Mouse (Mus musculus) frontal cortex, postnatal 36 days (tissue): Measurements from ENCODE around the gene P2ry2.

Source experiments
- DNase-seq, 2 experiments: peaks; one replicate each; pipeline ENCODE4 v3.0.0; 2022; ENCODE audit warnings: low spot score in 2 of 2

Gene P2ry2

DNA sequence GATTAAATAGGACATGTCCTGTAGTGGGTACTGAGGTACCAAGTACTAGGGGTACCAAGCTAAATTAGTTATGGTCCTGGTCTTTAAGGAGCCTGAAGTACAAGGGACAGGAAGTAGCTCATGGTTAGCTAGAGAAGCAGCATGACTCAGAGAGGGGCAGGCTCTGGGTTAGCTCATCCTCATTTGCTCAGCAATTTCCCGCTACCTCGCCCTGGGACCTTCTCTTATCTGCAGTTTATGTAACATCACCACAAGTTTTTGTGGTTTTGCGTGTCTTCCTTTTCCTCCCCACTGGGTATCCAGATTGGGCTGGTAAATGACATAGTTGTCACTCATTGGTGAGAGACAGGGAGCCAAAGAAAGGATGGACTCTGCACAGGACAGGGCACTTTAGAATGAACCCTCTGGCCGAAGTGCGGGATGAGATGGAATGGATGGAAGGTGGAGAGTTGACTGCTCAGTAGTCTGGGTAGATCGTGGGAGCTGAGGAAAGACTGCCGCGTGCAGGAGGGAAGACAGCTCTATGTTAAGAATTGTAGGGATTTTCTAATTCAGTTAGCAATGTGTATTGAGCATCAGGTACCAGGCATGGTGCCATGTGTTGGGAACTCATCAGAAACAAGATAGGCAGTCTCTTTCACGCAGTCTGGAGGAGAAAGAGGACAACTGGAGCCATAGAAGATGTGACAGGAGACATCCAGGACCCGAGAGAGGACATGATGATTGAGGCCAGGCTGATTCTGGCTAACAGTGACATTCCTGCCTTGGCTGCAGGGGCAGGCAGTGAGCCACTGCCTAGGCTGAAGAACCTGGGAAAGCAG lies 15.2 kb upstream of the P2ry2 start:
- DNase-seq: no peak

- no peak for DNase-seq
These were observed 14.2 kb upstream of the P2ry2 start for GRCm38 (mm10) chr7:101026836-101027235.

DNA sequence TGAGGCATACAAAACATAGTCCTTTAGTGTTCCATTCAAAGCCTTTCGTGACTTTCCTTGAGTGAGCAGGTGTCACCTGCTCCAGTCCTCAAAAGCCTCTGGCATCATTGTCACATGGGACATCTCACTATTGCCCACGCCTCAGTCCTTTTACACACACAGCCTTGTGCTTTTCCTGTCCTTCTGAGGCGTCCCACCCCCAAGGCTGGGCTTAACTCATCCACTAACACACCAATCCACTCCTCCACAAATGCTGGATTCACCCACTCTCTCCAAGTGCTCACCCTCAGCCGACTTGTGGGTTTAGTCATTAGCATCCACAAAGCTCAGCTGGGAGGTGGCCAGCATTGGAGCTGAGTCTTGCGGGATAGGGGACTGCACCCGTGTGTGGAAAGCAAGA lies 4.8 kb upstream of the P2ry2 start:
- peak; percentile 28 to 35 for DNase-seq

- peak in 1 of 2 experiments; percentile 18 for DNase-seq
These were observed 4.4 kb upstream of the P2ry2 start for GRCm38 (mm10) chr7:101017021-101017461.

GRCm38 (mm10) chr7:101014985-101015384 lies 2.3 kb upstream of the P2ry2 start:
- DNase-seq: no peak

DNA sequence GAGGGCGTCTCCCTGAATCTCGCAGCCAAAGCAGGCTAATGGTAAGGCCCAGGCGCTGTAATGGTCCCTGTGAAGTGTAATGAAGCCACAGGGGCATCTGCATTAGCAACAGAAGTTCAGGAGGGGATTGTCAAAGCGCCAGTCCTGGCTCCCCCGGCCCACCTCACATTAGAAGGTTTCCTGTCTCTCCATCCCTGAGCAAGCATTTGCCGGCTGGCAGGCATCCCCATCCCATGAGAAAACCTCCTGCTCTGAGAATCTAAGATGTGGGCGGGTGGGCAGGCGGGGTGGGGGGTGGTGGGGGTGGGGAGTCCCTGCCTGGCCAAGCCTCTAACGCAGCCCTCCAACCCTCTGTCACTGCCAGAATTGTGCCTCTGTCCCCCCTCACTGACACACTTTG lies 1.4 kb upstream of the P2ry2 start:
- no peak for DNase-seq

GRCm38 (mm10) chr7:101011681-101012367 lies 842 bp downstream of the P2ry2 start:
- DNase-seq: peak; percentile 24 to 29

GRCm38 (mm10) chr7:101010741-101011140 lies 1.9 kb downstream of the P2ry2 start:
- no peak for DNase-seq

- DNase-seq: no peak
These were observed 6.5 kb downstream of the P2ry2 start for GRCm38 (mm10) chr7:101006201-101006600.

DNA sequence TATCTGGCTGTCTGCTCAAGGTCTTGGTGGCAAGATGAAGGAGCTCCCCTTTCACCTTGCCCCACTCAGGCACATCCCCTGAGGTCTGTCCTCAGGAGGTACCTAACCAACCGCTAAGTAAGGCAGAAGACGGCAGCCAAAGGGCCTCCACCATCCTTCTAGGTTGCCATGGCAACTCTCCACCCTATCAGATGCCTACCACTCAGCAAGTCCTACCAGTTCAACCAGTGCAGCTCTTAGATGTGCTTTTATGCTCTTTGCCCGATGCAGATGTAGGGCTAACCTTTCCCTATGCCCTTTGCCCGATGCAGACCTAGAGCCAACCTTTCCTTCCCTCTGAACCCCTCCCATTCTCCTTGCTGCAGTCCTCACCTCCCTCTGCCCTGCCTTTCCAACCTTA lies 7.5 kb downstream of the P2ry2 start:
- no peak for DNase-seq

DNA sequence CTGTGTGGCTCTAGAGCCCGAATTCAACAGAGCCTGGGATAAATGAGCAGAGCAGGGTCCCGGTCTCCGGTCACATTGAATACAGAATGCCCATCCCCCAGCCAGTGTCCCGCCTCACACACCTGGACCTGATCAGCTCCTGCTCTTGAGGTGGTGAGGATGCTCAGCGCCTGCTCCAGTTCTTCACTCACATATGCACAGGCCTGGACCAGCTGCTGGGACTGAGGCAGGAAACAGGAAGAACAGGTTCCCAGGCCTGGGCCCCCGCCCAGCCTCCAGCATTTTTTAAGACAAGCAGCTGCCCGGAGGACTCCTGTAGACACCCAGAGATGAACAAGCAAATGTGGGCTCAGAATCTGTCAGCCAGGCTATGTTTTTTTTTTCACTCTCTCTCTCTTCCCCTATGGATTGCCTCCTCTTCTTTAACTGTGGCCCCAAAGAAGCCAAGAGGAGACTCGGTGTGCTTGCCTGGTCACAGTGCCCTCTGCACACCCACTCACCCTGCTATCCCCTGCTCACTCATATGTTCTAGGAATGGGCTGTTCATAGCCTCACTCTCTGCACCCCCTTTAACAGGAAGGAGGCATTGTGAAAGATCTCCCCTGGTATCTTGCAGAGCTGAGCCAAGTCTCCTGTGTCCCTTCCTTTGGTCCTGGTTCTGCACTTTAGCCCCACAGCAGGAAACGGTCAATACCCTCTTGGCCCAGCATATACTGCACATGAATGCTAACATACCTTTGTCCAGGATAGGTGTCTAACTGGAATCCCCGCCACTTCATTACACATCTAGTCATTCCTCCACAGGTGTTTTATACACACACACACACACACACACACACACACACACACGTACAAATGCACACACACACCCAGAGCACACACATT lies 9.0 kb downstream of the P2ry2 start:
- DNase-seq: no peak

GRCm38 (mm10) chr7:101002274-101002673 lies 10.4 kb downstream of the P2ry2 start:
- no peak for DNase-seq

- DNase-seq: no peak
These were observed 13.0 kb downstream of the P2ry2 start for GRCm38 (mm10) chr7:100999623-101000022.

GRCm38 (mm10) chr7:100998578-100998960 lies 14.1 kb downstream of the P2ry2 start:
- DNase-seq: no peak

DNA sequence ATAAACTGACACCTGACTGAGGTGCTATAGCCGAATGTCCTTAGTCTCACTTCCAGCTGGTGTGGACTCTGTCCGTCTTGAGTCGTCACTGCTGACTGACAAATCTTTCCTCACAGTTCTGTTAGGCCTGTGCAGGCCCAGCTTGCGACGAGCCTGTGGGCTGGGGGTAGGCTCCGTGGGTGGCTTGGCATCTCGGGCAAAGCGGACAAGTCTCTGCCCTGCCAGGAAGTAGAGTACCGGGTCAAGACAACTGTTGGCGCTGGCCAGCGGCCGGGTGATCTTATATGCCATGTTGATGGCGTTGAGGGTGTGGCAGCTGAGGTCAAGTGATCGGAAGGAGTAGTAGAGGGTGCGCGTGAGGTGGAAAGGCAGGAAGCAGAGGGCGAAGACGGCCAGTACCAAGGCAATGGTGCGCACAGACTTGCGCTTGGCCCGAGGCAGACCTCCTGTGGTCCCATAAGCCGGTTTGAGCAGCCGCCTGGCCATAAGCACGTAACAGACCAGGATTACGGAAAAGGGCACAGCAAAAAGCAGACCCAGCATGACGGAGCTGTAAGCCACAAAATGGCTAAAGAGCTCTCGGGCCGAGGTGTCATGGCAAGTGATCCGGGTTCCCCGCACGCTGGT lies 14.6 kb downstream of the P2ry2 start:
- no peak for DNase-seq

GRCm38 (mm10) chr7:100997215-100997614 lies 15.5 kb downstream of the P2ry2 start:
- no peak for DNase-seq

GRCm38 (mm10) chr7:100995951-100996350 lies 16.7 kb downstream of the P2ry2 start:
- no peak for DNase-seq

- DNase-seq: no peak
These were observed 17.3 kb downstream of the P2ry2 start for GRCm38 (mm10) chr7:100995260-100995864.

DNA sequence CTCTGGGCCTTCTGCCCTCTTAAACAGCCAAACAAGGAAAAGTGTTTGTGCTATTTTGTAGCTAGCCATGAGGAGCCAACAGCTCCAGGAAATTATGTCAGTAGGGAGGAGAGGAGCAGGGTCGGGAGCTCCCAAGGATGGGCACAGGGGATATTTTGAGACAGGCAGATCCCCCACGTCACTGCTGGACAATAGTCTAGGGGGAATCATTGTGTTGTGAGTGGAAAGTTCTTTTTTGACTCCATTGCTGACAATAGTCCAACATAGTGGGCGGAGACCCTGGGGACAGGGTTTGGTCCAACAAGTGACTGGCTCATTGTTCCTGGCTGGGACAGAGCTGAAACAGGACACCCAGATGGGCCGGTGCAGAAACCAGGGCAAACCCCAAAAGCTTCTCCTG lies 19.5 kb downstream of the P2ry2 start:
- no peak for DNase-seq

GRCm38 (mm10) chr7:100991972-100992371 lies 20.7 kb downstream of the P2ry2 start:
- DNase-seq: no peak

DNA sequence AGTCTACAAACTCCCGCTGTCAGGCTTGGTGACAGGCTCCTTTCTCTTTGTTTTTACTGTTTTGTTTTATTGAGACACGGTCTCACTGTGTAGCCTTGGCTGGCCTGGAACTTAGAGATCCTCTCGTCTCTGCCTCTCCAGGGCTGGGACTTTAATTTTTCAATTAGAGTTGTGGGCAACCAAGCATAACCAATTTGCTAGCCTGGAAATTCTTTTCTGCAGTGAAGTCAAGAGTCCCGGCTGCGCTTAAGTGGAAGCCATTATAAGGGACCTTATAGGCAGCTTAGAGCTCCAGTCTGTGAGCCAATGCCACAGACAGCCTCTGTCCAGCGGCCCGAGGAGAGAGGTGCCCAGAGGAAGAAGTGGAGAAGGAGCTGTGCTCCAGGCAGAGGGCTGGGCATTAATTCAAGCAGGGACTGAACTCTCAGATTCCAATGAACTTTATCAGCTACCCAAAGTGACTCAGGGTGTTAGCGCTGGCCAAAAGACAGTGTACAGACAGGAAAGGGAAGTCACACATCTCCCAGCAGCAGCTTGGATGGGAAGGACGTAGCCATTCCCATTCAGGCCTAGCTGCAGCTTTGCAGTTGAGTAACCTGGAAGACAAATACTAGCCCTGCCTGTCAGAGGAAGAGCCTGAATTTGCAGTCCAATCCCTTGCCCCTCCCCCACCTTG lies 21.9 kb downstream of the P2ry2 start:
- DNase-seq: no peak
